9 mouse cellular contexts compared by ENCODE assay signal in genomic region chr8:108702201-108702600, GRCm38 (mm10).
A peak's percentile ranks its signal among the peaks of the same experiment; 100 is the strongest.
DNase-seq lines count a peak whose midpoint lies in the region; ATAC-seq and TF ChIP-seq lines count a peak whose summit lies in the region.
"Had no signal": no experiment of that assay in that cellular context is flagged by ENCODE, and none has a peak within 500 bp of the region (broad histone marks: within the 10 kb centered on the region; RNA-seq: fewer than 3 reads in every experiment).

No protein-coding gene starts in this region.

- H3K27me3 ChIP-seq in heart, embryonic 13.5 days (replicated peaks): peaks cover 47% of the 10 kb centered on the region
- peaks cover 28% of the 10 kb centered on the region for H3K27me3 ChIP-seq in embryonic facial prominence, embryonic 15.5 days
- H3K27me3 ChIP-seq in intestine, embryonic 15.5 days (replicated peaks): peaks cover 7% of the 10 kb centered on the region
- no peaks in the 10 kb centered on the region for H3K27me3 ChIP-seq in myocyte (ENCODE audit: control insufficient read depth, insufficient read depth, insufficient read length)

- H3K9ac ChIP-seq in heart, embryonic 13.5 days: no peak overlapping the region
- H3K9ac ChIP-seq in embryonic facial prominence, embryonic 15.5 days: no peak overlapping the region
- H3K9ac ChIP-seq in intestine, embryonic 15.5 days: no peak overlapping the region
- H3K9ac ChIP-seq: liver, embryonic 15.5 days had no signal

- H3K27ac ChIP-seq in heart, embryonic 13.5 days (replicated peaks): no peak overlapping the region
- H3K27ac ChIP-seq in embryonic facial prominence, embryonic 15.5 days (replicated peaks): no peak overlapping the region
- no peak overlapping the region for H3K27ac ChIP-seq in intestine, embryonic 15.5 days
- H3K27ac ChIP-seq: liver, embryonic 15.5 days had no signal

- peak overlapping the region; percentile 91; the same call in 1 of the 2 replicates for H3K4me3 ChIP-seq in heart, embryonic 13.5 days
- H3K4me3 ChIP-seq in embryonic facial prominence, embryonic 15.5 days (replicated peaks): peak overlapping the region; percentile 79; the same call in 1 of the 2 replicates
- peak overlapping the region; percentile 89; the same call in 1 of the 2 replicates for H3K4me3 ChIP-seq in intestine, embryonic 15.5 days (replicated peaks)
- H3K4me3 ChIP-seq in myocyte: peak overlapping the region; percentile 39
- H3K4me3 ChIP-seq: liver, embryonic 15.5 days had no signal

- H3K79me2 ChIP-seq in myocyte (ENCODE audit: control insufficient read depth, insufficient read depth): peaks cover 23% of the 10 kb centered on the region

- no peaks in the 10 kb centered on the region for H3K9me3 ChIP-seq in heart, embryonic 13.5 days
- H3K9me3 ChIP-seq in embryonic facial prominence, embryonic 15.5 days (replicated peaks): no peaks in the 10 kb centered on the region
- H3K9me3 ChIP-seq in intestine, embryonic 15.5 days: no peaks in the 10 kb centered on the region
- H3K9me3 ChIP-seq: liver, embryonic 15.5 days had no signal

- no peak overlapping the region for H3ac ChIP-seq in myocyte (ENCODE audit: control insufficient read depth, insufficient read length)

- peaks cover 45% of the 10 kb centered on the region for H3K4me1 ChIP-seq in heart, embryonic 13.5 days
- peaks cover 26% of the 10 kb centered on the region for H3K4me1 ChIP-seq in embryonic facial prominence, embryonic 15.5 days
- H3K4me1 ChIP-seq in intestine, embryonic 15.5 days (replicated peaks): peaks cover 16% of the 10 kb centered on the region

- ATAC-seq in heart, embryonic 13.5 days (ENCODE audit: extremely low read depth, insufficient number of reproducible peaks, low FRiP score, low TSS enrichment): no peak
- no peak for ATAC-seq in embryonic facial prominence, embryonic 15.5 days (ENCODE audit: insufficient number of reproducible peaks, low FRiP score, low TSS enrichment, low read depth)
- no peak for ATAC-seq in intestine, embryonic 15.5 days

- H3K36me3 ChIP-seq in heart, embryonic 13.5 days: no peaks in the 10 kb centered on the region
- no peaks in the 10 kb centered on the region for H3K36me3 ChIP-seq in embryonic facial prominence, embryonic 15.5 days
- H3K36me3 ChIP-seq in intestine, embryonic 15.5 days: no peaks in the 10 kb centered on the region
- no peaks in the 10 kb centered on the region for H3K36me3 ChIP-seq in myocyte (ENCODE audit: control insufficient read depth, insufficient read depth)
- H3K36me3 ChIP-seq: liver, embryonic 15.5 days had no signal

- H3K4me2 ChIP-seq in heart, embryonic 13.5 days: peak overlapping the region; percentile 69
- peak overlapping the region; percentile 67 for H3K4me2 ChIP-seq in embryonic facial prominence, embryonic 15.5 days (replicated peaks)
- peak overlapping the region; percentile 82 for H3K4me2 ChIP-seq in intestine, embryonic 15.5 days (replicated peaks)
- no peak overlapping the region for H3K4me2 ChIP-seq in myocyte (ENCODE audit: low read depth)

- DNase-seq in heart, postnatal 4 days: no peak
- DNase-seq in spleen, postnatal 14 days (ENCODE audit: low spot score in 2 of 2): no peak
- DNase-seq in layer of hippocampus, adult 9-10 months (ENCODE audit: low spot score): no peak
- DNase-seq in c-Kit-positive CD71-positive TER-119-positive erythroid progenitor cells, embryonic 14.5 days (ENCODE audit: low spot score): no peak

- 32% methylated on average over 1 of the region's 1 CpGs for WGBS in heart, embryonic 13.5 days
- 52% methylated on average over 1 of the region's 1 CpGs for WGBS in embryonic facial prominence, embryonic 15.5 days
- WGBS in intestine, embryonic 15.5 days: 78% methylated on average over 1 of the region's 1 CpGs

- TF ChIP-seq POLR2A in myocyte (IDR thresholded peaks at IDR 0.05; ENCODE audit: insufficient read length, low read depth): no peak

TF ChIP-seq in myocyte, 11 proteins besides CTCF, POLR2A, EP300 and RAD21:
- no peak for TF ChIP-seq E2F4 (IDR thresholded peaks at IDR 0.05; ENCODE audit: insufficient read depth)
- no peak for TF ChIP-seq USF1 (IDR thresholded peaks at IDR 0.05; ENCODE audit: low read depth)
- no peak for TF ChIP-seq TCF3 (IDR thresholded peaks at IDR 0.05; ENCODE audit: insufficient read length, low read depth)
- TF ChIP-seq TCF12 (IDR thresholded peaks at IDR 0.05; ENCODE audit: insufficient read depth, poor library complexity, severe bottlenecking): no peak
- no peak for TF ChIP-seq SRF (IDR thresholded peaks at IDR 0.05; ENCODE audit: control insufficient read depth, insufficient read length, low read depth)
- no peak for TF ChIP-seq CEBPB (IDR thresholded peaks at IDR 0.05; ENCODE audit: insufficient read depth, poor library complexity, severe bottlenecking)
- no peak for TF ChIP-seq MYOD1 (IDR thresholded peaks at IDR 0.05; ENCODE audit: control insufficient read depth in 1 of 3, insufficient read length in 2 of 3, low read depth in 2 of 3)
- no peak for TF ChIP-seq REST (IDR thresholded peaks at IDR 0.05; ENCODE audit: insufficient read depth, insufficient read length)
- TF ChIP-seq MYOG (IDR thresholded peaks at IDR 0.05; ENCODE audit: control insufficient read depth in 1 of 3, insufficient read depth in 1 of 3, insufficient read length in 2 of 3, low read depth in 2 of 3): no peak
- no peak for TF ChIP-seq MAX (IDR thresholded peaks at IDR 0.05; ENCODE audit: low read depth)

Comparison
In these comparisons a context has a peak if more than half of its experiments do, and no peak if none do; other contexts are left out.
1. H3K4me3 ChIP-seq: peak in every context shown above with its lines; median percentile 91 in heart, embryonic 13.5 days; 89 in intestine, embryonic 15.5 days; 79 in embryonic facial prominence, embryonic 15.5 days; 39 in myocyte.